Mouse (Mus musculus) E14TG2a.4 (cell line): ENCODE results near the gene Zbtb11.

Source experiments
- CTCF ChIP-seq: conservative IDR thresholded peaks from 2 replicates; pipeline ENCODE4 v1.5.1; 2014; ENCODE audit warnings: low read length
- POU5F1 ChIP-seq: IDR thresholded peaks from 2 replicates; pipeline ENCODE4 v1.6.1; 2014; ENCODE audit warnings: low read length, borderline replicate concordance

GRCm38 (mm10) chr16:55972626-55973201, 969 bp upstream of the Zbtb11 start:
- TF ChIP-seq CTCF = no peak
- TF ChIP-seq POU5F1 = no peak
